Mouse (Mus musculus): ENCODE data around the gene B3galt2. TPM values are rescaled to one million over a fixed set of nuclear protein-coding genes. Genes with fewer than 3 reads are reported as not detected.
A peak's percentile ranks its signal among the peaks of the same experiment; 100 is the strongest.

B3galt2 gene
- polyA plus RNA-seq, 1 experiment, result 9.2 TPM

DNA sequence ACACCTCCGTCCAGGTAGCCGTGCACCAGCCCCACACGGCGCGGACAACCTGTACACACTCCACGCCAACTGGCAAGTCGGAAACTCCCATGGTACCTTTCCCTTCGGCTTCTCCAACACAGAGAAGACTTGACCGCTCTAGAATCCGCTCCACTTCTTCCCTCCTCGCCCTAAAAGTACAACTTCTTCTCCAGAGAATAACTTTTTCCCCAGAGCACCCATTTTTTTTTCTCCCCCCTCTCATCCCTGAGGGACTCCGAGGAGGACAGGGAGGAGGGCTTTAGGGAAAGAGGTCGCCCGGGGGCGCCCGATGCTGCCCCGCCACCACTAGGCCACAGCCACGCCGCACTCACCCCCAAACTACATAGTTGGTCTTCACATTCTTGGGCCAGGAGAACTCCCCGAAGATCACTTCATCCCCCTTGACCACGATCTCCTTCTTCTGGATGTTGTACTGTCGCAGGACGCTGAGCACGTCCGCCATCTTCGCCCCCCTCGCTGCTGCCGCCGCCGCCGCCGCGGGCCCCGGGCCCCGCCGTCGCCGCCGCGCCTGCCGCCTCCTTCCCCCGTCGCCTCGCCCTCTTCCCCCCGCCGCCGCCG, 61.8 kb downstream of the B3galt2 start:
- DNase-seq (ENCODE audit: extremely low spot score in 1 of 2, low spot score in 1 of 2), result peak in 1 of 2 experiments; percentile 37

DNA sequence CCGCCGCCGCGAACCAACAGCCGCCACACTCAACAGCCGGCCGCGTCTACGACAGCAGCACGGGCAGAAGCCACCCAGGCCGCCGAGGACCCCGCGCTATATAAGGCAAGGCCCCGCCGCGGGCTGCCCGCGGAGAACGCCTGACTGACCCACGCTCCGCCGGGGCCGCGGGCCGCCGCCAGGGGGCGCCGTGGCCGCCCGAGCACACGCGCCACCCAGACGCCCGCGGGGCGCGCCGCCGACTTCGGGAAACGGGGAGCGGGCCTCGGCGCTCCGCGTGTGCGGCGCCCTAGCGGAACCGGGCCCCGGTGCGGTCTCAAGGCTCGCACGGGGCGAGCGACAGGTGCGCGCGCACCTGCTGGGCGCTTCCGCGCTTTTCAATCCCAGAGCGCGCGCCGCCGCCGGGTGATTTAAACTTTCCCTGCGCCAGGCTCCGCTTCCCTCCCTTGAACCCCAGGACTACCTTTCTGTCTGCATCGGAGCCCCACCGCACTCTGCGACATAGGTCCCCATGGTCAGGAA, 62.3 kb downstream of the B3galt2 start, which contains the start of gene Cdc73:
Gene Cdc73, minus strand, starts transcription at position 153 of the 522 bp plus-strand sequence.
- peak; percentile 67 to 92 for DNase-seq (ENCODE audit: extremely low spot score in 1 of 2, low spot score in 1 of 2)

Other genes starting within 250 kb of the B3galt2 start
- 14.6 and 15.0 TPM in 2 replicates for gene Cdc73, start 62.2 kb downstream of the B3galt2 start, polyA plus RNA-seq (2012; rRNA removed)
- gene Glrx2, start 75.7 kb downstream of the B3galt2 start, polyA plus RNA-seq (2012; rRNA removed), result 96.0 and 108 TPM in 2 replicates
- gene Trove2, start 136.4 kb downstream of the B3galt2 start, polyA plus RNA-seq (2012; rRNA removed), result 13.4 and 14.6 TPM in 2 replicates
- gene Uchl5, start 136.6 kb downstream of the B3galt2 start, polyA plus RNA-seq (2012; rRNA removed), result 31.3 and 32.7 TPM in 2 replicates